Mouse (Mus musculus) midbrain, embryonic 10.5 days (tissue): Measurements from ENCODE around the gene Cntn6. TPM values are rescaled to one million over a fixed set of nuclear protein-coding genes. Genes with fewer than 3 reads are reported as not detected.

ENCODE experiments used
- DNase-seq: peaks from one replicate; pipeline ENCODE4 v3.0.0-alpha.2; 2017; ENCODE audit warnings: low spot score
- H3K27ac ChIP-seq: fragments of 300-500 bp; sonication (generic); replicated peaks from 2 replicates; pipeline ENCODE4 v1.5.1; 2016; ENCODE audit warnings: mild to moderate bottlenecking
- H3K27me3 ChIP-seq: fragments of 300-500 bp; sonication (generic); 2 replicates; pipeline ENCODE4 v1.6.1; 2016; ENCODE audit warnings: low read depth, mild to moderate bottlenecking; ENCODE audit not compliant: poor library complexity, severe bottlenecking
- H3K36me3 ChIP-seq: fragments of 300-500 bp; sonication (generic); 2 replicates; pipeline ENCODE4 v1.6.1; 2016; ENCODE audit warnings: mild to moderate bottlenecking, moderate library complexity
- H3K4me1 ChIP-seq: fragments of 300-500 bp; sonication (generic); 2 replicates; pipeline ENCODE4 v1.6.1; 2016
- H3K4me3 ChIP-seq: fragments of 300-500 bp; sonication (generic); 2 replicates; pipeline ENCODE4 v1.5.1; 2016; ENCODE audit warnings: mild to moderate bottlenecking, moderate library complexity
- H3K9me3 ChIP-seq: fragments of 300-500 bp; sonication (generic); replicated peaks from 2 replicates; pipeline ENCODE4 v1.6.1; 2016; ENCODE audit warnings: mild to moderate bottlenecking
- WGBS: fragments of 180-500 bp; shearing (Covaris S2); methylation state at CpG from one replicate; pipeline ENCODE4 v1.1.7; 2016; 5-methylcytosine and 5-hydroxymethylcytosine counted together
- polyA plus RNA-seq: library from polyadenylated mRNA; unstranded; fragments of >200 nt; fragmentation: Nextera tagmentation; extraction: Ambion mirVana; gene quantifications from 2 replicates; pipeline ENCODE4 v1.2.1, GENCODE M21; 2016

The Cntn6 gene
- 1.7 and 2.2 TPM in 2 replicates for polyA plus RNA-seq

- Histone ChIP-seq H3K36me3 (no peaks in the 10 kb centered on the region), H3K27me3 (no peaks in the 10 kb centered on the region), H3K4me3 (peak within 1 kb of the TSS; percentile 39), H3K4me1 (peaks cover 31% of the 10 kb centered on the region), H3K9me3 (no peaks in the 10 kb centered on the region), H3K27ac (peak within 1 kb of the TSS; percentile 78)
- 19% methylated on average over 11 of the region's 11 CpGs for WGBS
- DNase-seq, result peak; percentile 63
Measured at GRCm38 (mm10) chr6:104492490-104493431, at the start of gene Cntn6. Gene Cntn6 (plus strand): TSS chr6:104492790.

DNA sequence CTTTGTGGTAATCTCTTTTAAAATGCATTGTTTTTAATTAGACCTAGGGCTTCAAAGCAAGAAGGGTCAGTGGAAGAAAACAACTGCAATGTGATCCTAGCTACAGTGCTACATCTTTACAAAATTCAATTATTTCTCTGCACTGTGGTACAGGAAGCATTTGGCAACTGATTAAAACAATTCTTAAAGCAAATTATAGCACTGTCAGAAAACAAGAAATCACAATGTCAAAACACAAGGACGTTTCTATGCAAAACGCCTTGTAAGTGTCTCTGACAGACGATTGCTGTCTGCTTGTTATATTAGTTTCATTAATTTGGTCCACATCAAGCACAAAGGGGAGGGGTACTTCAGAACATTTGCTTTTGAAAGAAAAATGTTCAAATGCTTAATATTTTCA is 48.9 kb upstream of the Cntn6 start:
- Histone ChIP-seq H3K27ac (no peak overlapping the region), H3K9me3 (no peaks in the 10 kb centered on the region), H3K4me3 (no peak overlapping the region), H3K4me1 (no peaks in the 10 kb centered on the region), H3K36me3 (no peaks in the 10 kb centered on the region), H3K27me3 (no peaks in the 10 kb centered on the region)
- DNase-seq, result no peak
- WGBS, result 87% methylated on average over 3 of the region's 3 CpGs

GRCm38 (mm10) chr6:104470706-104471105 is 21.9 kb upstream of the Cntn6 start:
- no peak overlapping the region for H3K4me3 ChIP-seq
- 90% methylated on average over 1 of the region's 1 CpGs for WGBS
- DNase-seq, result no peak
- H3K27ac ChIP-seq, result no peak overlapping the region
- no peaks in the 10 kb centered on the region for H3K36me3 ChIP-seq
- no peaks in the 10 kb centered on the region for H3K4me1 ChIP-seq
- no peaks in the 10 kb centered on the region for H3K9me3 ChIP-seq
- no peaks in the 10 kb centered on the region for H3K27me3 ChIP-seq

- Histone ChIP-seq H3K4me1 (no peaks in the 10 kb centered on the region), H3K36me3 (no peaks in the 10 kb centered on the region), H3K27me3 (no peaks in the 10 kb centered on the region), H3K27ac (no peak overlapping the region), H3K9me3 (no peaks in the 10 kb centered on the region), H3K4me3 (no peak overlapping the region)
- DNase-seq, result no peak
Measured at GRCm38 (mm10) chr6:104479242-104479641, 13.3 kb upstream of the Cntn6 start.

- DNase-seq, result no peak
- no peaks in the 10 kb centered on the region for H3K9me3 ChIP-seq
- peak overlapping the region; percentile 78 for H3K27ac ChIP-seq
- WGBS, result 62% methylated on average over 6 of the region's 6 CpGs
- no peaks in the 10 kb centered on the region for H3K36me3 ChIP-seq
- peak overlapping the region; percentile 39 for H3K4me3 ChIP-seq
- peaks cover 31% of the 10 kb centered on the region for H3K4me1 ChIP-seq
- H3K27me3 ChIP-seq, result no peaks in the 10 kb centered on the region
Measured at GRCm38 (mm10) chr6:104493459-104493858, 869 bp downstream of the Cntn6 start.

- no peak overlapping the region for H3K4me3 ChIP-seq
- 38% methylated on average over 2 of the region's 2 CpGs for WGBS
- no peaks in the 10 kb centered on the region for H3K36me3 ChIP-seq
- H3K4me1 ChIP-seq, result peaks cover 31% of the 10 kb centered on the region
- no peak overlapping the region for H3K27ac ChIP-seq
- no peaks in the 10 kb centered on the region for H3K9me3 ChIP-seq
- DNase-seq, result no peak
- H3K27me3 ChIP-seq, result no peaks in the 10 kb centered on the region
Measured at GRCm38 (mm10) chr6:104495801-104496200, 3.2 kb downstream of the Cntn6 start.

DNA sequence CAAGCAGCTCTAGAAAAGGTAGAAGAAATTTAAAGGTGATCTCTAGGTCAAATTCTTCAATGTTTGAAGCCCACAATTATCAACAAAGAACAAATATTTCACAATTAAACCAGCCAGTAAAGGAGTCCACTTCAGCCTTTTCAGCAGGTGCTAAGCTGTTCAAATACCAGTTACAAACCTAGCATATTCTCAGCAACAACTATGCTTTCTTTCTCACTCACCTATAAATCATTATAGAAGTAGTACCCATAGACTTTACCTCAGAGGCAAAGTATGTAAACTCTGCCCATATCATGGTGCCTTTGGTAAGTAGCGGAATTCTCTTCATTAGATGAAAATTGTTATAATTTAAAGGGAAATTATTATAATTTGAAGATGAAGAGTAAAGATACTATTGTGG is 71.4 kb downstream of the Cntn6 start:
- Histone ChIP-seq H3K27ac (no peak overlapping the region), H3K36me3 (no peaks in the 10 kb centered on the region), H3K4me3 (no peak overlapping the region), H3K4me1 (no peaks in the 10 kb centered on the region), H3K9me3 (no peaks in the 10 kb centered on the region), H3K27me3 (no peaks in the 10 kb centered on the region)
- 94% methylated on average over 1 of the region's 1 CpGs for WGBS
- no peak for DNase-seq

GRCm38 (mm10) chr6:104569564-104569963 is 77.0 kb downstream of the Cntn6 start:
- Histone ChIP-seq H3K4me3 (no peak overlapping the region), H3K27me3 (no peaks in the 10 kb centered on the region), H3K9me3 (no peaks in the 10 kb centered on the region), H3K4me1 (no peaks in the 10 kb centered on the region), H3K36me3 (no peaks in the 10 kb centered on the region), H3K27ac (no peak overlapping the region)
- DNase-seq, result no peak

- H3K27ac ChIP-seq, result no peak overlapping the region
- H3K4me3 ChIP-seq, result no peak overlapping the region
- no peaks in the 10 kb centered on the region for H3K27me3 ChIP-seq
- no peaks in the 10 kb centered on the region for H3K4me1 ChIP-seq
- WGBS, result 81% methylated on average over 3 of the region's 3 CpGs
- no peaks in the 10 kb centered on the region for H3K9me3 ChIP-seq
- no peaks in the 10 kb centered on the region for H3K36me3 ChIP-seq
- no peak for DNase-seq
Measured at GRCm38 (mm10) chr6:104588028-104588427, 95.4 kb downstream of the Cntn6 start.

DNA sequence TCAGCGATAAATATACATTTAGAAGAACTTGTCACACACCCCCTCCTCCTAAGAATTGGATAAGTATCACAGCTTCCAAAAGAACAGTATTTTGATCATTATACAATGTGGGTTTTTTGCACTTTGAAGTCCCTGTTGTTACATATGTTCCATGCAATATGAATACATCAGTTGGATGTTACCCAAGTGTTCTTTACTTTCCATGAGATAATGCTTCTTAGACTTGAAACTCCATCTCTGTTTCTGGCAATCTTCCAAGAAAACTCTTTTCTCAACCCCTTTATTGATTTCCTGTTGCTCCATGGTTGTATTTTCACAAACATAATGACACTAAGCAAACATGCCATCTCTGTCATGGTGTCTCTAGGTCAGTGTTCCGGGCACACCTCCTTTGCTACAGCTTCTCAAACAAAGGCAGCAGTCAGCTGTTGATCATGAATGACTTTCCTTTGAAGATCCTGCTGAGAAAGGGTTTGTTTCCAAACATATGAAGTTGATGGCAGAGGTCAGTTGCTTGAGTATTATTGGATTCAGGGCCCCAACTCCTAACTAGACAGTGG is 108.3 kb downstream of the Cntn6 start:
- Histone ChIP-seq H3K27me3 (no peaks in the 10 kb centered on the region), H3K4me3 (no peak overlapping the region), H3K27ac (no peak overlapping the region), H3K4me1 (no peaks in the 10 kb centered on the region), H3K9me3 (no peaks in the 10 kb centered on the region), H3K36me3 (no peaks in the 10 kb centered on the region)
- DNase-seq, result no peak
- WGBS, result 84% methylated on average over 2 of the region's 2 CpGs

DNA sequence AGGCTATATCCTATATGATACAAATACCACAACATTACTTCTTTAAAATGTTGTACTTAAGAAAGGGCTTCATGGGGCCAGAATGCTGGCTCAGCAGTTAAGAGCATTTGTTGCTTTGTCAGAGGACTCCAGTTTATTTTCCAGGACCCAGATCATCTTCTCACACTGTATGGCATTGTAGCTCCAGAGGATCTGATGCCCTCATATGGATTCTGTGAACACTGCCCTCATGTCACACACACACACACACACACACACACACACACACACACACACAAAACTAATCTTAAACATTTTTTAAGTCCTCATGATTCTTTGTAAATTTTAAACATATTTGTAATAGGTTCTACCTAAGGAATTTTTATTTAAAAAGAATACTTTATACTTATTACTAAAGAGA is 110.3 kb downstream of the Cntn6 start:
- no peak for DNase-seq
- Histone ChIP-seq H3K4me3 (no peak overlapping the region), H3K27me3 (no peaks in the 10 kb centered on the region), H3K36me3 (no peaks in the 10 kb centered on the region), H3K9me3 (no peaks in the 10 kb centered on the region), H3K4me1 (no peaks in the 10 kb centered on the region), H3K27ac (no peak overlapping the region)

DNA sequence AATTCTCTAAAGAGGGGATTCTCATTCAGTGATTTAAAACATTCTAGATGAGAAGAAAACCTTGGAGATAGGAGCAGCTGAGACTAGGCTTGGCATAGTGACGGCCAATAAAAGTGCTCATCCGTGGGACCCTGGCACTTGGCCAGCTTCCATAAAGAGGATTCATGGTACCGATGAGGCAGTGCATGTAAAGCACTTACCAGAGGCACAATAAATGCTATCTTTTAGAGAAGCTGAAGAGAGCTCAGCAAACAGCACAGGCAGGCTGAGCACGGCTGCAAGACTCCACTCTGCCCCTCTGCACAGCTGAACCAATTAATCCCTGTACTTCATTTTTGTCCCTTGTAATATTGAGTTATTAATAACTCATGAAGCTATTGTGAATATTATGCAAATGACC is 110.8 kb downstream of the Cntn6 start:
- Histone ChIP-seq H3K4me3 (no peak overlapping the region), H3K4me1 (no peaks in the 10 kb centered on the region), H3K27me3 (no peaks in the 10 kb centered on the region), H3K36me3 (no peaks in the 10 kb centered on the region), H3K9me3 (no peaks in the 10 kb centered on the region), H3K27ac (no peak overlapping the region)
- DNase-seq, result no peak
- WGBS, result 86% methylated on average over 4 of the region's 4 CpGs

DNA sequence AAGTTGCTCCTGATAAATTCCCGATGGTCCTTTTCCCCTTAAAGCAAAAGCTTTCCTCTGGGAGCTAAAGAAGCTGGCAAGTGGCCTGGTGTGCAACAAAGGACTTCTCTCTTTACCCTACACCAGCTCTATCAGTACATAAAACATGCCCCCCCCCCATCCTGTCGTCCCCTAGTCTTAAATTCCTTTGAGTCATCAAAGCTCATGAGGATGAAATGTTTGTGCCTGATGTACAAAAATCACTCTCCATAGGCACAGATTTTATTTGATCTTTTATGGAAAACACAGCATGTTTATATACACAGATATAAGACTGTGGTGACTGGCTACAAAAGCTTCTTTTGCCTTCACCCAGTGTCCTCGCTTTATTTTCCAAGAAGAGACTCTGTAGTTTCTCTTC is 112.6 kb downstream of the Cntn6 start:
- DNase-seq, result no peak
- H3K9me3 ChIP-seq, result no peaks in the 10 kb centered on the region
- 56% methylated on average over 3 of the region's 3 CpGs for whole genome bisulfite sequencing
- H3K4me3 ChIP-seq, result no peak overlapping the region
- no peaks in the 10 kb centered on the region for H3K4me1 ChIP-seq
- no peaks in the 10 kb centered on the region for H3K36me3 ChIP-seq
- H3K27ac ChIP-seq, result no peak overlapping the region
- H3K27me3 ChIP-seq, result no peaks in the 10 kb centered on the region
